Mouse (Mus musculus): ENCODE measurements at regions not wholly inside any gene's neighbourhood (a gene's known extent, or its start where the extent isn't known, plus 50 kb on each side); places are given as distances from the start of the nearest gene placed in this dataset.
A peak's percentile ranks its signal among the peaks of the same experiment; 100 is the strongest.

DNA sequence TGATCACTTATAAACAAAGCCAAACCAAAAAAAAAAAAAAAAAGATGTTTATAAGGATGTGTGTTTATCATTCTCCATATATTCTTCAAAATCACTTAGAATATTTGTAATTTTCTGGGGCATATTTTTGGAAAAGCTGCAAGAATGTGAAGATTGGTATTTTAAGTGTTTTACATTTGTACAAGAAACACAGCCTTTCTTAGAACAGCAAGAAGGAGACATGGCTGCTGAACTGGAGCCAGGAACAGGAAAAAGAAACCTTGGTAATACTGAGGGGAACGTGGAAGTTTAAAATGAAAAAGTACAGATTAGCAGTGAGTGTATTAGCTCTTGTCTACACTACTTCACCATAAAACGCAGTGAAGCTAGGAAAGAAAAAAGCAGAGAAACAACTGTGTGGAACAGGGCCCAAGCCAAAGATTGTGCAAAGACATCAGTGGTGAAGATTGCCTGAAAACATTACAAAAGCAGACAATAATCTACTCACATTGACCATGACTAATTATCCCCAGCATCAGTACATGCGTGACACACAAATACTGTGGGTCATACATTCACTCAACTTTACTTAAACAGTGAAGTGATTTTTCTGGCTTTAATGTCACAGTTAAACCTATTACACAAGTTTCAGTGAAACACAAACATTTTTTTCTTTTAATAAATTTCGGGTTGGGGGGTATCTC lies 122.8 kb upstream of the Vegfc start:
- no peak for ATAC-seq (replicated peaks; ENCODE audit: poor library complexity, severe bottlenecking)

- ATAC-seq (replicated peaks; ENCODE audit: poor library complexity, severe bottlenecking): no peak
Measured at GRCm38 (mm10) chr8:53956148-53956547, 121.3 kb upstream of the Vegfc start.

- ATAC-seq (replicated peaks; ENCODE audit: poor library complexity, severe bottlenecking): no peak
Measured at GRCm38 (mm10) chr8:53958548-53958947, 118.9 kb upstream of the Vegfc start.

- no peak for ATAC-seq (replicated peaks; ENCODE audit: poor library complexity, severe bottlenecking)
Measured at GRCm38 (mm10) chr8:53962993-53963392, 114.4 kb upstream of the Vegfc start.

DNA sequence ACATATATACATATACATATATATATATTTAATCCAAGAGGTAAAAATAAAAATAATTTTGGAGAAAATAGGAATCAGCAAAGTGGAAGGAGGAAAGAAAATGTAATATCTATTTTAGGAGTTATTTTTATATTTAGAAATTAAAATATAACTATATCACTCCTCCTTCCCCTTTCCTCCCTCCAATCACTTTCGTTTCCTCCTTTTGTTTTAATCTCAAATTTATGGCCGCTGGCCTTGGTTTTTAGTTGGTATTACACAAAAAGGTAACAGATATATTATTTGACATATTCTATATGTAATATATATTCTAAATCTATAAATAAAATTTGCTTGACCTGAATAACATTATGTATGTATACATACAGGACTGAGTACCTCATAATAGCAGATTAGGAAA lies 93.1 kb upstream of the Vegfc start:
- peak; percentile 74 for ATAC-seq (replicated peaks; ENCODE audit: poor library complexity, severe bottlenecking)

GRCm38 (mm10) chr8:53985685-53986084 lies 91.7 kb upstream of the Vegfc start:
- ATAC-seq (replicated peaks; ENCODE audit: poor library complexity, severe bottlenecking): no peak

DNA sequence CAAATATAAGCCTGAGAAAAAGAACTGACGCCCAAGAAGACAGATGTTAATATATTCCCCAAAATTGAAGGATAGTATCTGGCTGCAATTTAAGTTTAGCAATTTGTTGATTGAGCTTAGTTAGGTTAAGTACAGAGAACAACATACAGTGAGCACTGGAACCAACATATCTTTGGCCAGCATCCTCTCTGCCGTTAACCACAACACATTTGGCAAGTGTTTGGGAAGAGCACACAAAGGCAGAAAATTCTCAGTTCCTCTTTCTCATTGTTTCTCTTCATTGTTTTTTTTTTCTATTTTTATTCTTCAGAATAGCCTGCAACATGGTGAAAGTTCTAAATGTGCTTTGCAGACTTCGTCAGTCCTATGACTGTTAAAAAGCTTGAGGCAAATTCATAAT lies 83.2 kb upstream of the Vegfc start:
- ATAC-seq (replicated peaks; ENCODE audit: poor library complexity, severe bottlenecking): peak; percentile 100

- no peak for ATAC-seq (replicated peaks; ENCODE audit: poor library complexity, severe bottlenecking)
Measured at GRCm38 (mm10) chr8:53997461-53997860, 79.9 kb upstream of the Vegfc start.

DNA sequence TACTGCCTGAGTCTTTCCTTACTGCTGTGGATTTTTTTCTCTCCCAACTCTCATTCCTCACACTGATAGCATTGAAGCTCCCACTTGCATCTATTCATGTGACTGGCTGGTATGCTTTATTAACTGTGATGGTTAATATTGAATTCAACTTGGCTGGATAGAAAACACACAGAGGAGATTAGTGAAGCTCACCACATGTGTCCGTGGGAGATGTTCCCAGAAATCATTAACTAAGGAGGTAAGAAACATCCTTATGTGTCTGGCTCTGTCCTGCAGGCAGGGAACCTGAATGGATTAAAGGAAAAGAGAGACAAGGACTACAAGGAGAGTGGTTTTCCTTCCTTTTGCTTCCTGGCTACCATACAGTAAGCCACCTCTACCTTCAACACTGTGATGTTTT lies 74.5 kb upstream of the Vegfc start:
- ATAC-seq (replicated peaks; ENCODE audit: poor library complexity, severe bottlenecking): no peak

DNA sequence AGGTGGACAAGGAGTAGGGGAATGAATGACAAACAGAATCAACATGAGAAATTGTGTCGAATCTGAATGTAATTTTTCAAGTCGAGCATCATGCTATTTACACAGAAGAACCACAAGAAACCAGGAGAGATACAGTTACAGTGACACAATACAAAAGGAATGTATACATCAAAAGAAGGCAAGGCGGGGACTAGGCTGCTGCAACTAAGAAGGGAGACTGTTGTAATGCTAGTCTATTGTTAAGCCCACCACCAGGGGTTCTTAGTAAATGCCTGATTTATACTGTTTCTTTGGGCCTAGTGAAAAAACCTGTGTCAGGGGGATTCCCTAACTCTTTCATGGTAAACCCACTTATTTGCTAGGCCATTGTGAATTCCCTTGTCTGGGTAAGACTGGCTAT lies 63.3 kb upstream of the Vegfc start:
- ATAC-seq (replicated peaks; ENCODE audit: poor library complexity, severe bottlenecking): no peak

GRCm38 (mm10) chr8:54018535-54019165 lies 58.8 kb upstream of the Vegfc start:
- ATAC-seq (replicated peaks; ENCODE audit: poor library complexity, severe bottlenecking): no peak

All from granulocyte monocyte progenitor cell, adult 5-6 weeks (primary cell).